Mouse (Mus musculus) brain, embryonic 14.5 days (tissue): ENCODE data around the gene Serpinh1.

Experiments used
- CTCF ChIP-seq: fragments of 200-500 bp; IDR thresholded peaks from 2 replicates; pipeline ENCODE4 v1.5.1; 2012; ENCODE audit warnings: inconsistent platforms, mild to moderate bottlenecking, moderate library complexity, borderline replicate concordance; ENCODE audit not compliant: insufficient read depth, insufficient read length; ENCODE audit errors: extremely low read depth
- POLR2A ChIP-seq: fragments of 200-500 bp; IDR thresholded peaks from 2 replicates; pipeline ENCODE4 v1.6.1; 2012; ENCODE audit warnings: mild to moderate bottlenecking, inconsistent platforms, borderline replicate concordance; ENCODE audit not compliant: poor library complexity, insufficient read depth, insufficient read length, severe bottlenecking; ENCODE audit errors: extremely low read depth

DNA sequence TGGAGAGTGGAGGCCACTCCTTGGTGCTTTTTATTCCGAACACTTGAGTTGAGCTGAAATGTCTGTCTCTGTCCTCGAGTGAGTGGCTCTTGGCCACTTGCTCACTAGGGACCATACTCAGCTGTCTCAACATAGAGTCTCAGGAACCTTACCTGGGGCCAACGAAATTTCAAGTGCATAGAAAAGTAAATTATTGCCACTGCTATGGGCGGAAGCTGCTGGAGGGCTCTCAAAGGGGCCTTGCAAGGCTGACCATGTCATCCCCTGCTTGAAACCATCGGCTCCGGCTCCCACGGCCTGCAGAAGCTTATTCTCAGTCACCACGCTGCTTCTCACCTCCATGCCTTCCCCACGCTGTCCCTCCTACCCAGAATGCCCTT, 29.7 kb downstream of the Serpinh1 start:
- TF ChIP-seq CTCF, result no peak
- TF ChIP-seq POLR2A, result no peak
